ENCODE assay signal across 23 mouse cellular contexts in the genomic region with DNA sequence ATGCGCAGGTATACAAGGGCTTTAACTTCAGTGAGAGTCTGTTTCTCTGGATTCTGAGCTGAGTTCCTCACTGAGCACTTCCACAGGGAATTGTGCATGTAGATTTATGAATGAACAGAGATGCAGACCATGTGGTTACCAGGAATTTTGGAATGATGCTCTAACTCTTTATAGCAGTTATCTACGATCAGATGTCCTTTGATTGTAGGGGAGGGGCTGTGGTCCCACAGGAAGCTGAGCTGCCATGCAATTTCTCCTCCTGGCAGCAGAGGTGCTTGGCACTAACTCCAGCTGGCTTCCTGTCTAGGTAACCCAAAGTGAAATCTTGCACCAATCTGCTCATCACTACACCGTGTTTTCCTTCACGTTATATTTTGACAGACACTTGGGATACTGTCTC.
"Had no signal": no experiment of that assay in that cellular context is flagged by ENCODE, and none has a peak within 500 bp of the region (broad histone marks: within the 10 kb centered on the region; RNA-seq: fewer than 3 reads in every experiment).

No protein-coding gene starts in this region.

- H3K9me3 ChIP-seq: limb, embryonic 12.5 days; limb, embryonic 15.5 days; megakaryocyte, embryonic 14.5 days; midbrain, embryonic 10.5 days; midbrain, embryonic 13.5 days; neural tube, embryonic 13.5 days; stomach, embryonic 15.5 days had no signal

- H3K27me3 ChIP-seq: limb, embryonic 12.5 days; limb, embryonic 15.5 days; megakaryocyte, embryonic 14.5 days; midbrain, embryonic 13.5 days; neural tube, embryonic 13.5 days; stomach, embryonic 15.5 days had no signal

- H3K4me2 ChIP-seq: limb, embryonic 12.5 days; limb, embryonic 15.5 days; liver, embryonic 11.5 days; lung, embryonic 14.5 days; midbrain, embryonic 13.5 days; neural tube, embryonic 13.5 days; stomach, embryonic 15.5 days had no signal

- H3K9ac ChIP-seq: limb, embryonic 12.5 days; limb, embryonic 15.5 days; liver, embryonic 14.5 days; liver, postnatal 0 days; lung, embryonic 14.5 days; midbrain, embryonic 13.5 days; neural tube, embryonic 13.5 days; stomach, embryonic 15.5 days had no signal

- H3K4me1 ChIP-seq: limb, embryonic 15.5 days; megakaryocyte, embryonic 14.5 days; midbrain, embryonic 10.5 days; midbrain, embryonic 13.5 days; neural tube, embryonic 13.5 days; stomach, embryonic 15.5 days had no signal

- H3K36me3 ChIP-seq: limb, embryonic 12.5 days; limb, embryonic 15.5 days; midbrain, embryonic 10.5 days; midbrain, embryonic 13.5 days; neural tube, embryonic 13.5 days; stomach, embryonic 15.5 days had no signal

- ATAC-seq: liver, postnatal 0 days; lung, postnatal 0 days; midbrain, embryonic 13.5 days; midbrain, embryonic 16.5 days had no signal

- H3K4me3 ChIP-seq: layer of hippocampus, adult 2 months; limb, embryonic 12.5 days; limb, embryonic 15.5 days; megakaryocyte, embryonic 14.5 days; midbrain, embryonic 10.5 days; midbrain, embryonic 13.5 days; myocyte; neural tube, embryonic 13.5 days; stomach, embryonic 15.5 days had no signal

- H3K27ac ChIP-seq: kidney, postnatal 0 days; layer of hippocampus, adult 2 months; limb, embryonic 12.5 days; limb, embryonic 15.5 days; liver, embryonic 14.5 days; macrophage; midbrain, embryonic 10.5 days; midbrain, embryonic 13.5 days; neural tube, embryonic 13.5 days; stomach, embryonic 15.5 days had no signal

- DNase-seq: kidney, postnatal 25 days; layer of hippocampus, adult 9-11 months; liver, postnatal 0 days; lung, embryonic 14.5 days; retina, postnatal 1 day; right cerebral cortex, postnatal 25 days; spleen, adult 18-20 months; thymus, postnatal 25 days had no signal
